Mouse (Mus musculus) intestine, embryonic 15.5 days (tissue): ENCODE results near the gene Cyp4f39. TPM values are rescaled to one million over a fixed set of nuclear protein-coding genes. Genes with fewer than 3 reads are reported as not detected.

Experiments
- ATAC-seq: fragments of 200-750 bp; cut with Nextera tagmentation; 2 replicates; pipeline ENCODE4 v1.8.0; 2017; ENCODE audit warnings: moderate TSS enrichment, moderate library complexity
- H3K27ac ChIP-seq: fragments of 300-500 bp; sonication (generic); 2 replicates; pipeline ENCODE4 v1.5.1; 2015; ENCODE audit warnings: mild to moderate bottlenecking, inconsistent platforms
- H3K27me3 ChIP-seq: fragments of 300-500 bp; sonication (generic); replicated peaks from 2 replicates; pipeline ENCODE4 v1.6.1; 2015; ENCODE audit warnings: inconsistent platforms
- H3K36me3 ChIP-seq: fragments of 300-500 bp; sonication (generic); 2 replicates; pipeline ENCODE4 v1.6.1; 2015; ENCODE audit warnings: inconsistent platforms
- H3K4me1 ChIP-seq: fragments of 300-500 bp; sonication (generic); replicated peaks from 2 replicates; pipeline ENCODE4 v1.6.1; 2015; ENCODE audit warnings: inconsistent platforms
- H3K4me2 ChIP-seq: fragments of 300-500 bp; sonication (generic); replicated peaks from 2 replicates; pipeline ENCODE4 v1.6.1; 2015; ENCODE audit warnings: mild to moderate bottlenecking, inconsistent platforms
- H3K4me3 ChIP-seq: fragments of 300-500 bp; sonication (generic); replicated peaks from 2 replicates; pipeline ENCODE4 v1.5.1; 2015; ENCODE audit warnings: inconsistent platforms
- H3K9ac ChIP-seq: fragments of 300-500 bp; sonication (generic); 2 replicates; pipeline ENCODE4 v1.6.1; 2015; ENCODE audit warnings: inconsistent platforms
- H3K9me3 ChIP-seq: fragments of 300-500 bp; sonication (generic); 2 replicates; pipeline ENCODE4 v1.6.1; 2016; ENCODE audit warnings: inconsistent platforms
- WGBS: fragments of 180-500 bp; shearing (Covaris S2); methylation state at CpG from one replicate; pipeline ENCODE4 v1.1.7; 2015; 5-methylcytosine and 5-hydroxymethylcytosine counted together
- polyA plus RNA-seq: library from polyadenylated mRNA; unstranded; fragments of >200 nt; fragmentation: Nextera tagmentation; extraction: Ambion mirVana; gene quantifications from 2 replicates; pipeline ENCODE4 v1.2.1, GENCODE M21; 2015

Cyp4f39 gene
- 0.29 and 0.35 TPM in 2 replicates for polyA plus RNA-seq

- peak; percentile 62; the same call in 1 of the 2 replicates for ATAC-seq
- no peak within 1 kb of the TSS for H3K9ac ChIP-seq
- peaks cover 4% of the 10 kb centered on the region for H3K4me1 ChIP-seq
- peaks cover 17% of the 10 kb centered on the region for H3K27me3 ChIP-seq
- peak within 1 kb of the TSS; percentile 63 for H3K4me2 ChIP-seq
- H3K4me3 ChIP-seq, result peak within 1 kb of the TSS; percentile 18; the same call in 1 of the 2 replicates
- H3K27ac ChIP-seq, result no peak within 1 kb of the TSS
- H3K36me3 ChIP-seq, result no peaks in the 10 kb centered on the region
- H3K9me3 ChIP-seq, result no peaks in the 10 kb centered on the region
- WGBS, result 2% methylated on average over 19 of the region's 19 CpGs
These were observed at the start of gene Cyp4f39 for GRCm38 (mm10) chr17:32452482-32452881. TSS of gene Cyp4f39 (plus strand) at chr17:32452723.

DNA sequence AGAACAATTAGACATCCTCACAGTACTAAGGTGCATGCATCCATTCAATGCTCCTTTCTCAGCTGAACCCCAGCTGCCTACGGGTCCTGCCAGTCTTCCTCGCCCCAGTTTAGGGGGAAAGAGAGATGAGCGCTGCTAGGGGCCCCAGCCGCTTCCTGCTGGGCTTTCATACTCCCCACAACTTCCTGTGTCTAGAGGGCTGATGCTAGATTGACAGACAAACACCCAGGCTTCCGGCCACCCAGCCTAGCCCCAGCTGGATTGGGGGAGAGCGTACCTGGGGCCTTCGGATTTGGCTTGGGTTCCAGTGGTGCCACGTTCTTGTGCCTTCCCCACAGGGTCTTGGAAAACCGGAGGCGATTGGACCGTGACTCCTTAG is 49.8 kb upstream of the Cyp4f39 start:
- Histone ChIP-seq H3K4me1 (no peaks in the 10 kb centered on the region), H3K27ac (no peak overlapping the region), H3K9me3 (no peaks in the 10 kb centered on the region), H3K4me2 (no peak overlapping the region), H3K9ac (no peak overlapping the region), H3K36me3 (no peaks in the 10 kb centered on the region), H3K4me3 (peak overlapping the region; percentile 3; the same call in 1 of the 2 replicates), H3K27me3 (peaks cover 10% of the 10 kb centered on the region)
- no peak for ATAC-seq
- 66% methylated on average over 11 of the region's 11 CpGs for WGBS

- ATAC-seq, result no peak
- Histone ChIP-seq H3K9me3 (no peaks in the 10 kb centered on the region), H3K27me3 (peaks cover 4% of the 10 kb centered on the region; the same call in 1 of the 2 replicates), H3K9ac (no peak within 1 kb of the TSS), H3K4me1 (no peaks in the 10 kb centered on the region), H3K27ac (no peak within 1 kb of the TSS), H3K4me2 (no peak within 1 kb of the TSS), H3K36me3 (no peaks in the 10 kb centered on the region), H3K4me3 (peak within 1 kb of the TSS; percentile 3; the same call in 1 of the 2 replicates)
- WGBS, result 70% methylated on average over 8 of the region's 8 CpGs
These were observed 49.1 kb upstream of the Cyp4f39 start, which contains the start of gene Rasal3 for GRCm38 (mm10) chr17:32403417-32403816. TSS of gene Rasal3 (minus strand) at chr17:32403583.

DNA sequence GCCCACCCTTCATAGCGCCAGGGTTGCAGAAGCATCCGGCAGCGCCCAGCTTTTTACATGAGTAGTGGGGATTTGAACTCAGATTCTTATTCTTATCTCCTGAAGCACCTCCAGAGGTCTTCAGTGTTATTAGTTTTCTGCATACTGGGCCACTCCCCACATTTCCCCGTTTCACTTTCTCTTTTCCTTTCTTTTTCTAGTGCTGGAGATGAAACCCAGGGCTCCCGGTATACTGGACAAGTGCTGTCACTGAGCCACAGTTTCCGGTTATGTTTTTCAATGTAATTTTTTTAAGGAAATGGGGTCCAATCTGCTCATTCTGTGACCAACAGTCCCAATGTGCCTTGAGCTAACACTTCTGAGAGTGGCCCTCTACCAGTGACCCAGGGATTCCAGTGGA is 40.6 kb upstream of the Cyp4f39 start:
- Histone ChIP-seq H3K4me3 (no peak overlapping the region), H3K27me3 (peaks cover 15% of the 10 kb centered on the region), H3K4me2 (no peak overlapping the region), H3K9me3 (no peaks in the 10 kb centered on the region), H3K4me1 (no peaks in the 10 kb centered on the region), H3K27ac (no peak overlapping the region), H3K36me3 (no peaks in the 10 kb centered on the region), H3K9ac (no peak overlapping the region)
- WGBS, result 87% methylated on average over 6 of the region's 6 CpGs
- no peak for ATAC-seq

DNA sequence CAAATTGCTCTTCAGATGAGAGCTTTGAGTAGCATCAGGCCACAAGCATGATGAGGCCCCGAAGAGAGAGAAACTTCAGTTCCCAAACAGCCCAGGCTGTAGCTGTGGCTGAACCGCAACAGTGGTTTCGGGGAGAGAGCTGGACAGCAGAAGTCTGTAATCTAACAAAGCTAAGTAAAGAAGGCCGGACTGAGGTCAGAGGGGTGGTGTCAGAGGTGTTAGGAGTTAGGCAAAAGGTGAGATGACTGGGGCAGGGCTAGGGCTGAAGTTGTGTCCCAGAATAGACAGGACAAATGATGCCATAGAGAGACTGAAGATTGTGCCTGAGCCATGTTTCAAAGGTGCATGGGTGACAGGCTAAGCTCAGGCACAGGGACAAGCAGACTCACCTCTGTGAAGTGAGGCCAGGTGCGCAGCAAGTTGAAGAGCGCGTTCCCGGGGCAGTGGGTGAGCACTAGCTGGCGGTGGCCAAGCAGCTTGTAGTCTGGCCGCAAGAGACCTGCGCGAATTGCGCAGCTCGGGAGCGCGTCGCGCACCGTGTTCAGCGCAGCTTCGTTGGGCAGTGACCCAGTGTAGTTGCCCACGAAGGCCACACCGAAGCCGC is 37.0 kb upstream of the Cyp4f39 start:
- no peaks in the 10 kb centered on the region for H3K4me1 ChIP-seq
- no peak overlapping the region for H3K27ac ChIP-seq
- H3K36me3 ChIP-seq, result no peaks in the 10 kb centered on the region
- H3K4me2 ChIP-seq, result no peak overlapping the region
- no peak overlapping the region for H3K4me3 ChIP-seq
- peaks cover 15% of the 10 kb centered on the region for H3K27me3 ChIP-seq
- 29% methylated on average over 24 of the region's 24 CpGs for WGBS
- ATAC-seq, result no peak
- H3K9ac ChIP-seq, result no peak overlapping the region
- H3K9me3 ChIP-seq, result no peaks in the 10 kb centered on the region

DNA sequence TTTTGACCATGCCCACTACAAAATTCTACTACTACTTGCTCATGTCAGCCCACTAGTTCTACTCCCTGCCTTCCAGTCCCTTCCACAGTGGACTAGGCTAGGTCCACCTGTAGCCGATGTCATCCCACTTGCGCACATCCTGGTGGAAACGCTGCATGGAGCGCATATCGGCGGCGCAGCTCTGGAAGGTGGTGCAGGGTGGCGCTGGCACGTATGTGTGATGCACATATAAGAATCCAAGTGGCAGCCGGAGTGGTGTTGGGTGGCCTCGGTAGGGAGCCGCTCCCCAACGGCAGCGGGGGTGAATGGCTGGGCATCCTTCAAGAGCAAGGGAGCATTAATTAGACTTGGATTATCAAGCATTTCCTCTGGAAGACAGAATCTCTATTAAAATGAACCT is 35.8 kb upstream of the Cyp4f39 start:
- 92% methylated on average over 14 of the region's 14 CpGs for WGBS
- Histone ChIP-seq H3K36me3 (no peaks in the 10 kb centered on the region), H3K9me3 (no peaks in the 10 kb centered on the region), H3K27me3 (peaks cover 15% of the 10 kb centered on the region), H3K4me3 (no peak overlapping the region), H3K9ac (no peak overlapping the region), H3K4me1 (no peaks in the 10 kb centered on the region), H3K27ac (no peak overlapping the region), H3K4me2 (no peak overlapping the region)
- no peak for ATAC-seq

- peaks cover 15% of the 10 kb centered on the region for H3K27me3 ChIP-seq
- 44% methylated on average over 2 of the region's 2 CpGs for WGBS
These were observed 32.5 kb upstream of the Cyp4f39 start for GRCm38 (mm10) chr17:32419989-32420388.

GRCm38 (mm10) chr17:32420781-32421180 is 31.7 kb upstream of the Cyp4f39 start:
- no peaks in the 10 kb centered on the region for H3K4me1 ChIP-seq
- peaks cover 8% of the 10 kb centered on the region for H3K27me3 ChIP-seq
- no peaks in the 10 kb centered on the region for H3K9me3 ChIP-seq
- no peak overlapping the region for H3K27ac ChIP-seq
- no peak overlapping the region for H3K9ac ChIP-seq
- WGBS, result 80% methylated on average over 8 of the region's 8 CpGs
- no peak overlapping the region for H3K4me2 ChIP-seq
- H3K36me3 ChIP-seq, result no peaks in the 10 kb centered on the region
- no peak overlapping the region for H3K4me3 ChIP-seq
- no peak for ATAC-seq

More at GRCm38 (mm10) chr17:32419989-32420388, 32.5 kb upstream of the Cyp4f39 start:
- H3K4me3 ChIP-seq, result no peak overlapping the region
- H3K4me1 ChIP-seq, result no peaks in the 10 kb centered on the region
- no peak overlapping the region for H3K9ac ChIP-seq
- H3K27ac ChIP-seq, result no peak overlapping the region
- no peak for ATAC-seq
- H3K4me2 ChIP-seq, result no peak overlapping the region
- H3K9me3 ChIP-seq, result no peaks in the 10 kb centered on the region
- no peaks in the 10 kb centered on the region for H3K36me3 ChIP-seq

DNA sequence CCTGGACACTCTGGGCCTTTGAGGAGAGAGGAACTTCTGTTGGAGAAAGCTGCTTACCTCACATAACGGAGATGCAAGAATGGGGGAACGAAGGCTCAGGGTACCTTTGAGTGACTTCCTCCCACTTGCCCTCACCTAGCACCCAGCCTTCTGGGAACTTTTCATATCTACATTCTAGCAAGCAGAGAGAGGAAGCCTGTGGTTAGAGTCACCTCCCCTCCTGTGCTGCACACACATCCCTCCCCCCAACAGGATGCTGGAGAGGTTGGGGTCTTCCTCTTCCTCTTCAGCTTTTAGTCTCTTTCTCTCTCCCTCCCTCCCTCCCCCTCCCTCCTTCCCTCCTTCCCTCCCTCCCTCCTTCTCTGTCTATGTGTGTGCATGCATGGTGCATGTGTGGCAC is 28.5 kb upstream of the Cyp4f39 start, which contains the start of gene Pglyrp2:
Pglyrp2 (minus strand) TSS at position 134 of the 400 bp plus-strand sequence.
- no peak for ATAC-seq
- WGBS, result 80% methylated on average over 2 of the region's 2 CpGs
- Histone ChIP-seq H3K4me2 (no peak within 1 kb of the TSS), H3K9me3 (no peaks in the 10 kb centered on the region), H3K36me3 (no peaks in the 10 kb centered on the region), H3K9ac (no peak within 1 kb of the TSS), H3K27me3 (no peaks in the 10 kb centered on the region), H3K27ac (no peak within 1 kb of the TSS), H3K4me1 (no peaks in the 10 kb centered on the region), H3K4me3 (no peak within 1 kb of the TSS)

GRCm38 (mm10) chr17:32426610-32427009 is 25.9 kb upstream of the Cyp4f39 start:
- Histone ChIP-seq H3K4me2 (no peak overlapping the region), H3K9ac (no peak overlapping the region), H3K4me3 (no peak overlapping the region), H3K27ac (no peak overlapping the region), H3K9me3 (no peaks in the 10 kb centered on the region), H3K27me3 (no peaks in the 10 kb centered on the region), H3K4me1 (no peaks in the 10 kb centered on the region), H3K36me3 (no peaks in the 10 kb centered on the region)
- ATAC-seq, result no peak

- 62% methylated on average over 3 of the region's 3 CpGs for WGBS
These were observed 20.6 kb upstream of the Cyp4f39 start for GRCm38 (mm10) chr17:32431972-32432371.

DNA sequence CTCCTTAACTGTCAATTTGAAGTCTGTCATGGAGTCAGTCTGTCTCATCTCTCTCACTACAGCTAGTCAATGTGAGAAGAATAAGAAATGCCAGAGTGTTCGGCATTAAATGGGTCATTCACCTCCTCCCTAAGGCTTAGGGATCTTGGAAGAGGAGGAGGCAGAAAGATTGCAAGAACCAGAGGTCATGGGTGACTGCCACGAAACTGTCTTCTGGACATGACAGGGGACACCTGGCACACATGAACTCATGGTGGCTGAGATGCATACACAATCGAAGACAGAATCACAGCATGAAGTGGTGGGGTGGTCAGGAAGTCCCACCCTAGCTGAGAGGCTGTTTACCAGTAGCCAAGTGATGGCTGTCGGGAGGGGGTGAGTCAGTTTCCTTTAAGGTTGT is 18.2 kb upstream of the Cyp4f39 start:
- H3K4me3 ChIP-seq, result no peak overlapping the region
- H3K27me3 ChIP-seq, result no peaks in the 10 kb centered on the region
- H3K36me3 ChIP-seq, result no peaks in the 10 kb centered on the region
- H3K4me1 ChIP-seq, result no peaks in the 10 kb centered on the region
- H3K4me2 ChIP-seq, result no peak overlapping the region
- WGBS, result 61% methylated on average over 4 of the region's 4 CpGs
- H3K9me3 ChIP-seq, result no peaks in the 10 kb centered on the region
- ATAC-seq, result no peak
- no peak overlapping the region for H3K27ac ChIP-seq
- H3K9ac ChIP-seq, result no peak overlapping the region

More at GRCm38 (mm10) chr17:32431972-32432371, 20.6 kb upstream of the Cyp4f39 start:
- no peak overlapping the region for H3K4me2 ChIP-seq
- H3K9ac ChIP-seq, result no peak overlapping the region
- H3K27me3 ChIP-seq, result no peaks in the 10 kb centered on the region
- no peaks in the 10 kb centered on the region for H3K4me1 ChIP-seq
- no peak for ATAC-seq
- H3K27ac ChIP-seq, result no peak overlapping the region
- no peak overlapping the region for H3K4me3 ChIP-seq
- no peaks in the 10 kb centered on the region for H3K36me3 ChIP-seq
- H3K9me3 ChIP-seq, result no peaks in the 10 kb centered on the region

- no peak for ATAC-seq
- 77% methylated on average over 5 of the region's 5 CpGs for WGBS
- H3K27me3 ChIP-seq, result no peaks in the 10 kb centered on the region
- no peaks in the 10 kb centered on the region for H3K36me3 ChIP-seq
- H3K4me1 ChIP-seq, result no peaks in the 10 kb centered on the region
- H3K27ac ChIP-seq, result no peak overlapping the region
- H3K4me3 ChIP-seq, result no peak overlapping the region
- no peak overlapping the region for H3K4me2 ChIP-seq
- H3K9me3 ChIP-seq, result no peaks in the 10 kb centered on the region
- no peak overlapping the region for H3K9ac ChIP-seq
These were observed 17.4 kb upstream of the Cyp4f39 start for GRCm38 (mm10) chr17:32435151-32435550.
